Mouse (Mus musculus) testis, adult 2 months (tissue): ENCODE data around the gene P2rx7.

Experiments used
- CTCF ChIP-seq: fragments of 200-500 bp; IDR thresholded peaks from 2 replicates; pipeline ENCODE4 v1.5.1; 2012; ENCODE audit warnings: low read depth, mild to moderate bottlenecking, inconsistent platforms, low read length, moderate library complexity; ENCODE audit not compliant: control insufficient read depth, insufficient read depth, insufficient replicate concordance
- POLR2A ChIP-seq: fragments of 200-500 bp; IDR thresholded peaks from 2 replicates; pipeline ENCODE4 v1.6.1; 2012; ENCODE audit warnings: low read depth, mild to moderate bottlenecking, inconsistent platforms, low read length, moderate library complexity; ENCODE audit not compliant: control insufficient read depth

GRCm38 (mm10) chr5:122611651-122612050, 32.1 kb upstream of the P2rx7 start:
- no peak for TF ChIP-seq POLR2A
- no peak for TF ChIP-seq CTCF
